Mouse (Mus musculus) embryonic fibroblast, embryonic 13.5 days (primary cell): ENCODE measurements around the gene Irf8. TPM values are rescaled to one million over a fixed set of nuclear protein-coding genes. Genes with fewer than 3 reads are reported as not detected.
A peak's percentile ranks its signal among the peaks of the same experiment; 100 is the strongest.

Experiments
- H3K27ac ChIP-seq: 2 replicates; pipeline ENCODE4 v1.5.1; 2012; ENCODE audit warnings: low read length, control low read depth, inconsistent platforms; ENCODE audit not compliant: insufficient read depth
- H3K4me1 ChIP-seq: 2 replicates; pipeline ENCODE4 v1.6.1; 2011; ENCODE audit warnings: low read length; ENCODE audit not compliant: control insufficient read depth, insufficient read depth
- H3K4me3 ChIP-seq: 2 replicates; pipeline ENCODE4 v1.5.1; 2011; ENCODE audit warnings: mild to moderate bottlenecking, control low read depth, low read length; ENCODE audit not compliant: insufficient read depth
- CTCF ChIP-seq: IDR thresholded peaks from 2 replicates; pipeline ENCODE4 v1.5.1; 2011; ENCODE audit warnings: mild to moderate bottlenecking, control low read depth, low read length, moderate library complexity, borderline replicate concordance; ENCODE audit not compliant: insufficient read depth
- POLR2A ChIP-seq: IDR thresholded peaks from 2 replicates; pipeline ENCODE4 v1.6.1; 2011; ENCODE audit warnings: low read depth, mild to moderate bottlenecking, control low read depth, low read length, moderate library complexity
- polyA plus RNA-seq: library from polyadenylated mRNA; stranded (reverse); fragments of >200 nt; gene quantifications from 2 replicates; pipeline ENCODE4 v1.2.4, GENCODE M21; 2011; ENCODE audit warnings: low read depth; ENCODE audit not compliant: missing spikeins, insufficient read length

The Irf8 gene
- 0.39 TPM in 1 of 2 replicates, not detected in the other for polyA plus RNA-seq

DNA sequence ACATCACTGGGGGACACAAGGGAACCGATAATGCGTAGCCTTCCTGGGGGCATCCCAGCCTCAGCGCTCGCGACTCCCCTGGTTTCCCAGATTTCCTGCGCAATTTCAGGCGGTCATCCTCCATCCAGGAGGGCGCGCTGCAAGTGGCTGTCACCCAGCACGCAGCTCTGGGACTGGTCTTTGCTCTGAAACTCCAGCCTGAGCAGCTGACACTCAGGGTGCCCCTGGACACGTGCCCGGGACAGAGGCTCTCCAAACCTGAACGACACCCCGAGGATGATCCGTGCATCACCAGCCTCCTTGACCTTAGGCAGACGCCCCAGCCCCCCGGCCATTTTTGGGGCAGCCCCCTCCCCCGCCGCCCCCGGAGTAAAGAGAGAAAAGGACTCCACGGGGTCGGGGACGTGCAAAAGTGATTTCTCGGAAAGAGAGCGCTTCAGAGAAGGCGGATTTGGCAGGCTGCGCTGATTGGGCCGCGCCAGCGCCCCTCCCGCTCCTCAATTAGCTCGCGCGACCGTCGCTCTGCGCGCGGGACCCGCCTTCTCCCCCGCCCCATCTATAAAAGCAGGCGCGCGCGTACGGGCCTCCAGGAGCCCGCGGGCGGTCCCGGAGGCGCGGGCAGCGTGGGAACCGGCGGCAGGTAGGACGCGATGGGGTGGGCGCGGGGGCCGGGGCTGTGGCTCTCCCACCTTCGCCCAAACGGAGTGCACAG lies at the start of gene Irf8:
Gene Irf8 (plus strand): TSS at position 589 of the 712 bp plus-strand sequence.
- TF ChIP-seq POLR2A (no peak), CTCF (no peak)
- no peak within 1 kb of the TSS for H3K27ac ChIP-seq

DNA sequence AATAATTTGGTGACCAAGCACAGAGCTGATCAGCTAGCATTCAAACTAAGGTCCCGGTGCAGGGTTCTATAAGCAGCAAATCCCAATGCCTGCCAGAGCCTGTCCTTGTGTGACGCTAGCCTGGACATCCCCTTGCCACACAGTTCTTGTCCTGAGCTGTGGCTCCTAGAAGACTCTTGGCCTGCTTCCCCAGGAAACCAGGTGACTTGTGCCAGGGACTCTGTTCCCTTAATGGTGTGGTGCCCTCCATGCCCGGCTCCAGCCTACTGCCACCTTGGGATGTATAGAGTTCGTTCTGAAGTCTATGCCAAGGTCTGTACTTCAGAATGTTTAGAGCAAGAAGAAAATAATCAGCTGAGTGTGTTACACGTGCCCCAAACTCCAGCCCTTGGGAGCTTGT lies 49.6 kb upstream of the Irf8 start:
- H3K4me1 ChIP-seq, result no peaks in the 10 kb centered on the region
- H3K27ac ChIP-seq, result no peak overlapping the region
- TF ChIP-seq POLR2A (no peak), CTCF (no peak)
- H3K4me3 ChIP-seq, result no peak overlapping the region

More for the DNA sequence above, at the start of gene Irf8:
- Histone ChIP-seq H3K4me3 (peak within 1 kb of the TSS; percentile 13), H3K4me1 (no peaks in the 10 kb centered on the region)

DNA sequence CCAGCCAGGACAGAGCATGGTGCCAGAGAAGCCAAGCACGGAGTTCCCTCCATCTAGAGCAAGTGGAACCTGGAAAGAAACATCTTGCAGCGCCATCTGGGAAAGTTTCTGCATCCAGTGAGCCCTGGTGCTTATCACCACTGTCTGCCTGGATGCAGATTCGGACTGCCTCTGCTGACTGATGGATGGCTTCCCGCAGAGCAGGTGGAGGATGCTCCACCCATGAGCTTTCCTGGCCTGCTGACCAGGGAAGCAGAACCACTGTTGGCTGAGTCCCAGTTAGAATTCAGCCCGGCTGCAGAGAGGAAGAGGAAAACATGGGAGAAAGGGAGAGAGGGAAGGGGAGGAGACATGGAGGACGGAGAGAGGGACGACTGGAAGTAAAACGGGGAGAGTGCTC lies 48.4 kb upstream of the Irf8 start:
- Histone ChIP-seq H3K4me3 (no peak overlapping the region), H3K4me1 (no peaks in the 10 kb centered on the region), H3K27ac (no peak overlapping the region)
- TF ChIP-seq CTCF, result no peak
- no peak for TF ChIP-seq POLR2A

DNA sequence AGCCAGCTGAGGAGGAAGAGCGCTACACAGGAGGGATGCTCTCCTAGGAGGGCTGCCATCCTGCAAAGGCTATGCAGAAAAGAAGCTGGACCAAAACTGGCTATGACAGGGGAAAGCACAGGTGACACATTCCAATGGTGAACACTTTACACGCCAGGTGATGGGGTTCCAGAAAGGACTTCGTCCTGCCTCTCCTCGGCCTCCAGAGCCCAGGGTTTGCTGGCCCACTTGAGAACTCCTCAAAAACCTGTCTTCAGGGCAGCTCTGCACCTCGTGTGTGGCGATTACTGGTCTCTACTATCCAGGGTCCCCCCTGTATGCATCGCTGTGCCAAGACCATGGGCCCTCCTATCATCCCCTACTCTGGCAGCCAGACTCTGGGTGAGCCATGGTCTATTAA lies 47.6 kb upstream of the Irf8 start:
- Histone ChIP-seq H3K27ac (no peak overlapping the region), H3K4me1 (no peaks in the 10 kb centered on the region), H3K4me3 (no peak overlapping the region)
- no peak for TF ChIP-seq CTCF
- no peak for TF ChIP-seq POLR2A

DNA sequence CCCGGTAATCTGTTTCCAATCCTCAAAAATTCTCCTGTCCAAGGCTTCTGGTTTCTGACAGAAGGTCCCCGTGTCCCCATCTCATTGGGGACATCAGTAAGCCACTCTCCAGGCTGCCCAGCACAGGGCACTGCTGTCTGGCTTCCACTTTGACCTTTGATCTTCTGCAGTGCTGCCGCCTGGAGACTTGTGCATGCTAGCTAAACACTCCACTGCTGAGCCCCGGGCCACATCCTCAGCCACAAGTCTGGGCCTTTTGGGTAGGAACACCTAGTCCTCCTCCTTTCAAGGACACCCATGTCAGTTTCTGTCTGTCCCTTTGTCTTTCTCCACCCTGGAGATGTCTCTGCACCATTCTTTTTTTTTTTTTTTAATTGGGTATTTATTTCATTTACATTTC lies 43.2 kb upstream of the Irf8 start:
- Histone ChIP-seq H3K4me1 (no peaks in the 10 kb centered on the region), H3K4me3 (no peak overlapping the region), H3K27ac (no peak overlapping the region)
- TF ChIP-seq POLR2A, result no peak
- TF ChIP-seq CTCF, result no peak

DNA sequence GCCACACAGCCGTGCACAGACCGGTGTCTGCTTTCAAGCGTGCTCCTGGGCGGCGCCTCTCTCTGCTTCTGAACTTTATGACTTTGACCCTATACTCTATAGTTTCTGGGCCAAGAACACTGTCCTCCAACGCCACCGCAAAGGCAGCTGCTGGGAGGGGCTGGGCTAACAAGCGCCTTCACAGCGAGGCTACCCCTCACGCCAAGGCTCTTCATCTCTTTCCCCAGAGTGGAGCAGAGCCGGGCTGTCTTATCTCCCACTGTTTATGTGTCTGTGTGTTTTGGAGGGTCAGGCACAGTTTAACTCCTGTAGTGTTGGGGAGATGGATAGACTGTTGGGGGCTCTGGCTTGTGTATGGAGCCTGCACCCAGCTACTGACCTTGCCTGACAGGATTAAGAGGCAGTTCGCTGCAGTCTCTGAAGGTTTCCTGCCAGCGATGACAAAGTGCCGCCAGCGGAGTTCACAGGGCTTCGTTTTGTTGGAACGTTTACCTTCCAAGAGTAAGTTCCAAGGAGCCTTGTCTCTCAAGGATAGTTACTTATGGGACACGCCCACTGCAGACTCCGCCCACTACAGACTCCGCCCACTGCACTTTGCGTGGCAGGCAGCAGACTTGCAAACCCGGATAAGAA lies 42.2 kb upstream of the Irf8 start:
- Histone ChIP-seq H3K4me1 (no peaks in the 10 kb centered on the region), H3K4me3 (no peak overlapping the region), H3K27ac (no peak overlapping the region)
- TF ChIP-seq POLR2A (no peak), CTCF (no peak)

DNA sequence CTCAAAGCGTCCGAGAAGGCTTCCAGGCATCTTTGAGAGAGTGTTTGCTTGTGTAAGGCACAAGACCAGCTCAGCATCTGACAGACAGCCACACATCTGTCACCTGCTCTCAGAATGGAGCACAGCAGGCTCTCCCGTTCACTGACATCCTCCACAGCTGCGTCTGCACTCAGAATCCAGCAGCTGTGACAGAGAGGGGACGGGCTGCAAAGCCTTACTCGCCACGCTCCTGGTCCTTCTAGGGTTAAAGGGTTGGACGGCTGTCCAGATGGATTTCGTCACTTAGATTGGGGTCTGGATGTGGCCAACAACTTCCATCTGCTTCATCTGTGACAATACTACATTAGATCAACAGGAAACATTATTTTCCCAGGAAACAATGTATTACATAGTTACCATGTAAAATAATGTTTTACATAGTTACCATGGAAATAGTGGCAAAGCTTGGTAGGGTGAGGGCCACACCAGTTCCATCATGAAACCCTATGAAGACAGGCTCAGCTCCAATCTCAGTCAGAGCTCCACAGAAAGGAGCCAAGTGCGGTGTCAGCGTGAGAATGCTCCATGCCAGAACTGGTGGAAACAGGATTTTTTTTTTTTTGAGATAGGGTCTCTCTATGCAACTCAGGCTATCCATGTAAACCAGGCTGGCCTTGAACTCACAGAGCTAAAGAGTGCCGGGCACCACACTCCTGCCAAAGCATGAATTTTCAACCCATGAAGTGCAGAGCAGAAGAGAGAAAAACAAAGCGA lies 39.6 kb upstream of the Irf8 start:
- H3K27ac ChIP-seq, result no peak overlapping the region
- H3K4me3 ChIP-seq, result no peak overlapping the region
- H3K4me1 ChIP-seq, result no peaks in the 10 kb centered on the region
- TF ChIP-seq POLR2A (no peak), CTCF (no peak)

DNA sequence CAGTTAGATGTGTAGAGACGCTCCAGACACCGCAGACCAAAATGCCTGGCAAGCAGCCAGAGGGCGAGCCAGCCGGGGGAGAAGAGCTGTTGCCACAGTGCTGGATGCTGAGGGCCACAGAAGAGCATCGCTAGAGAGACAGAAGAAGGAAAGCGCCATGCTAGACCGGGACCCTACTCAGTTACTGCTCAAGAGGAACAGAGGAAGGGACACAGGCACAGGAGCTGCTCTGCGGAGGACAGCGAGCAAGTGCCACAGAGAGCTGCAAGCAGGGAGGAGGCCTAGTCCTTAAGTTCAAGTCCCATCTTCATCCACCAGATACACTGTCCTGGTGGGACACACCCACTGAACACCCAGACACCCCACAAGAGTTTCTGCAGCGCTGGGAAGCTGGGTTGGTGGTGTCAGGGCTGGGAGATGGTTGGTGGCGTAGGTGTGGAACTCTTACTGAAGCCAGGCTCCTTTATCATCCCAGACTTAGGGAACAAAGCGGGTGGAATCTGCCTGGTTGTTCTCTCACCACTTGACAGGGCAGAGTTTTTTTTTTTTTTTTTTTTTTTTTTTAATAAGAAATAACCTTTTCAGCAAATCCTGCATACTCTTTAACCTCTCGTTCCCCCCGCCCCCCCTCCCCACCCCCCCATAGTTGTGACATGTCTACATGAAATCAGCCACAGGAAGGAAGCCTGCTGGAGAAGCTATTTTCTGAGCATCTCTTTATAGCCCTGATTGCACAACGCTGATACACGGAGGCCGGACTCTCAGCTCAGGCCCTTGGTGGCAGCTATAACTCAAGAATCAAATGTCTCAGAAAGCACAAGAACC lies 38.8 kb upstream of the Irf8 start:
- H3K27ac ChIP-seq, result no peak overlapping the region
- H3K4me1 ChIP-seq, result no peaks in the 10 kb centered on the region
- H3K4me3 ChIP-seq, result no peak overlapping the region
- no peak for TF ChIP-seq CTCF
- TF ChIP-seq POLR2A, result no peak

DNA sequence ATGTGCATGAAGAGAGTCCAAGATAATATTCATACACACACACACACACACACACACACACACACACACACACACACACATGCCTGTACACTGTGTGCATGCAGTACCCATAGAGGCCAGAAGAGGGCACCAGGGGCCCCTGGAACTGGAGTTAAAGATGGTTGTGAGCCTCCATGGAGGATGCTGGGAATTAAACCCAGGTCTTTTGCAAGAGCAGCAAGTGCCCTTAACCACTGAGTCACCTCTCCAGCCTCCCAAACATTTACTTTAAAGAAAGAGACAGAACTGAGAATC lies 38.2 kb upstream of the Irf8 start:
- Histone ChIP-seq H3K4me3 (no peak overlapping the region), H3K27ac (no peak overlapping the region), H3K4me1 (no peaks in the 10 kb centered on the region)
- no peak for TF ChIP-seq POLR2A
- no peak for TF ChIP-seq CTCF

DNA sequence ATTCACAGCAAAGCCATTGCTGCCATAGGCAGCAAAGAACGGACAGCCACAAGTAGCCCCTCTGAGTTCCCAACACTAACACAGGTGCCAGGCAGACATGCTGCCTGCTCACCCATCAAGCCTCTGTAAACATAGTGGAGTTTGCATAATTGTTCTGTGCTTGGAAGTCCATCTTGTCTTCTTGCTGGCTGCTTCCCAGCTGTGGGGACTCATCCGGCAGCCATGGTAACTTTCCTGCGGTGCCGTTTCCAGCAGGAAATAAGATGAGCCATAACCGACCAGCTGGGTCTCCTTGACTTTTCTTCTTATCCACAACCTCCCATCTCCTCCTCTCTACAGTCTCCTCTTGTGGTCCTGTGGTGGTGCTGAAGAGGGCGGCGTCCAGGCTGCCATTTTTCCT lies 37.7 kb upstream of the Irf8 start:
- TF ChIP-seq POLR2A, result no peak
- no peak for TF ChIP-seq CTCF
- Histone ChIP-seq H3K4me1 (no peaks in the 10 kb centered on the region), H3K27ac (no peak overlapping the region), H3K4me3 (no peak overlapping the region)
